Mouse (Mus musculus): ENCODE data around the gene Pxn. TPM values are rescaled to one million over a fixed set of nuclear protein-coding genes. Genes with fewer than 3 reads are reported as not detected.

Pxn gene
- polyA plus RNA-seq, 1 experiment: 2.0 TPM

DNA sequence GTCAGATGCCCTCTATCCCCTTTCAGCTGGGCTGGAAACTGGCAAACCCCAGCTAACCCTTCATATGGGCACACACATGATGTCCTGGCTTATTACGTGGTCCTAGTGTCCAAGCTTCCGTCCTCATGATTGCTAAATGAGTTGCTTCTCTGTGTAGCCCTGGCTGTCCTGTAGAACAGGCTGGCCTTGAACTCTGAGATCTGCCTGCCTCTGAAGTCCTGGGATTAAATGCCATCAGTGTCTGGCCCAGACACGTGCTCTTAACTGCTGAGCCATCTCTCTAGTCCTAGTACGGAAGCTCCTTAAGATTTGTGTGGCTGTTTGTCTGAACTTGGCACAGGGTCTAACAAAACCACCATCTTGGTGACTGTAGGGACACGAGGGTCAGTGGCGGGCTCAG is 97.1 kb downstream of the Pxn start:
- TF ChIP-seq TAL1 (IDR thresholded peaks at IDR 0.05; ENCODE audit: low read length): no peak
- TF ChIP-seq GATA1 (IDR thresholded peaks at IDR 0.05; ENCODE audit: low read length): no peak
- Histone ChIP-seq H3K4me3 (replicated peaks) (no peak overlapping the region), H3K36me3 (ENCODE audit: control insufficient read depth) (peaks cover 80% of the 10 kb centered on the region)

More for the DNA sequence above, 97.1 kb downstream of the Pxn start:
- Histone ChIP-seq H3K27me3 (ENCODE audit: control insufficient read depth) (no peaks in the 10 kb centered on the region), H3K4me1 (ENCODE audit: control insufficient read depth) (no peaks in the 10 kb centered on the region), H3K9me3 (ENCODE audit: control insufficient read depth, low read length) (no peaks in the 10 kb centered on the region)

Other genes with a start within 250 kb of the Pxn start
- gene Rnf10, start 233.8 kb upstream of the Pxn start, polyA plus RNA-seq (2012): 97.3 and 107 TPM in 2 replicates
- 1.6 and 1.9 TPM in 2 replicates for gene Coq5, start 227.0 kb upstream of the Pxn start, polyA plus RNA-seq (2012)
- 85.2 and 91.7 TPM in 2 replicates for gene Dynll1, start 205.7 kb upstream of the Pxn start, polyA plus RNA-seq (2012)
- gene Srsf9, start 179.5 kb upstream of the Pxn start, polyA plus RNA-seq (2012): 5.3 and 5.5 TPM in 2 replicates
- 1.4 and 1.7 TPM in 2 replicates for gene Gatc, start 165.5 kb upstream of the Pxn start, polyA plus RNA-seq (2012)
- 0.33 and 0.72 TPM in 2 replicates for gene Triap1, start 165.5 kb upstream of the Pxn start, polyA plus RNA-seq (2012)
- gene Cox6a1, start 157.7 kb upstream of the Pxn start, polyA plus RNA-seq (2012): 742 and 772 TPM in 2 replicates
- 0.14 TPM in 1 of 2 replicates, not detected in the other for gene Msi1, start 77.1 kb upstream of the Pxn start, polyA plus RNA-seq (2012)
- not detected in 2 replicates for gene Pla2g1b, start 40.4 kb upstream of the Pxn start, polyA plus RNA-seq (2012)
- gene Sirt4, start 22.0 kb upstream of the Pxn start, polyA plus RNA-seq (2012): 0.23 and 0.45 TPM in 2 replicates
- gene Rplp0, start 52.8 kb downstream of the Pxn start, polyA plus RNA-seq (2012): 550 and 832 TPM in 2 replicates
- 3.0 TPM in 2 replicates for gene Gcn1l1, start 58.6 kb downstream of the Pxn start, polyA plus RNA-seq (2012)
- 7.6 and 8.7 TPM in 2 replicates for gene Rab35, start 125.2 kb downstream of the Pxn start, polyA plus RNA-seq (2012)
- gene Bicdl1, start 224.9 kb downstream of the Pxn start, polyA plus RNA-seq (2012): 0.03 and 0.09 TPM in 2 replicates